Mouse (Mus musculus): ENCODE data around the gene Cdan1. TPM values are rescaled to one million over a fixed set of nuclear protein-coding genes. Genes with fewer than 3 reads are reported as not detected.

Cdan1 gene
- polyA plus RNA-seq, 1 experiment: 51.4 TPM

GRCm38 (mm10) chr2:120748041-120748440 is 101.9 kb downstream of the Cdan1 start:
- TF ChIP-seq CTCF (IDR thresholded peaks at IDR 0.05; ENCODE audit: control insufficient read depth, insufficient read depth, insufficient replicate concordance, low read depth, low read length) (no peak), POLR2A (IDR thresholded peaks at IDR 0.05; ENCODE audit: control insufficient read depth, low read depth, low read length) (no peak)
- H3K27ac ChIP-seq (ENCODE audit: control insufficient read depth, insufficient read depth, low read depth, low read length): no peak overlapping the region
- peaks cover 2% of the 10 kb centered on the region for H3K36me3 ChIP-seq (ENCODE audit: control insufficient read depth, insufficient read depth, low read length)
- no peaks in the 10 kb centered on the region for H3K27me3 ChIP-seq (ENCODE audit: control insufficient read depth, insufficient read depth, low read length)
- no peaks in the 10 kb centered on the region for H3K4me1 ChIP-seq (ENCODE audit: control insufficient read depth, insufficient read depth, low read length)
- no peak overlapping the region for H3K4me3 ChIP-seq (ENCODE audit: control insufficient read depth, low read depth, low read length)

GRCm38 (mm10) chr2:120745496-120745895 is 104.4 kb downstream of the Cdan1 start:
- no peaks in the 10 kb centered on the region; the same call in 1 of the 2 replicates for H3K4me1 ChIP-seq (ENCODE audit: control insufficient read depth, insufficient read depth, low read length)
- H3K27ac ChIP-seq (ENCODE audit: control insufficient read depth, insufficient read depth, low read depth, low read length): no peak overlapping the region
- TF ChIP-seq POLR2A (IDR thresholded peaks at IDR 0.05; ENCODE audit: control insufficient read depth, low read depth, low read length) (no peak), CTCF (IDR thresholded peaks at IDR 0.05; ENCODE audit: control insufficient read depth, insufficient read depth, insufficient replicate concordance, low read depth, low read length) (no peak)
- H3K36me3 ChIP-seq (ENCODE audit: control insufficient read depth, insufficient read depth, low read length): peaks cover 4% of the 10 kb centered on the region
- H3K4me3 ChIP-seq (ENCODE audit: control insufficient read depth, low read depth, low read length): no peak overlapping the region
- H3K27me3 ChIP-seq (ENCODE audit: control insufficient read depth, insufficient read depth, low read length): no peaks in the 10 kb centered on the region

- TF ChIP-seq POLR2A (IDR thresholded peaks at IDR 0.05; ENCODE audit: control insufficient read depth, low read depth, low read length) (no peak), CTCF (IDR thresholded peaks at IDR 0.05; ENCODE audit: control insufficient read depth, insufficient read depth, insufficient replicate concordance, low read depth, low read length) (no peak)
- H3K4me1 ChIP-seq (ENCODE audit: control insufficient read depth, insufficient read depth, low read length): peaks cover 10% of the 10 kb centered on the region
- peak overlapping the region; percentile 97 for H3K27ac ChIP-seq (ENCODE audit: control insufficient read depth, insufficient read depth, low read depth, low read length)
- H3K36me3 ChIP-seq (ENCODE audit: control insufficient read depth, insufficient read depth, low read length): no peaks in the 10 kb centered on the region; the same call in none of the 2 replicates
- H3K27me3 ChIP-seq (ENCODE audit: control insufficient read depth, insufficient read depth, low read length): no peaks in the 10 kb centered on the region
- H3K4me3 ChIP-seq (ENCODE audit: control insufficient read depth, low read depth, low read length): peak overlapping the region; percentile 91
Measured at GRCm38 (mm10) chr2:120731877-120732530, 117.9 kb downstream of the Cdan1 start.

DNA sequence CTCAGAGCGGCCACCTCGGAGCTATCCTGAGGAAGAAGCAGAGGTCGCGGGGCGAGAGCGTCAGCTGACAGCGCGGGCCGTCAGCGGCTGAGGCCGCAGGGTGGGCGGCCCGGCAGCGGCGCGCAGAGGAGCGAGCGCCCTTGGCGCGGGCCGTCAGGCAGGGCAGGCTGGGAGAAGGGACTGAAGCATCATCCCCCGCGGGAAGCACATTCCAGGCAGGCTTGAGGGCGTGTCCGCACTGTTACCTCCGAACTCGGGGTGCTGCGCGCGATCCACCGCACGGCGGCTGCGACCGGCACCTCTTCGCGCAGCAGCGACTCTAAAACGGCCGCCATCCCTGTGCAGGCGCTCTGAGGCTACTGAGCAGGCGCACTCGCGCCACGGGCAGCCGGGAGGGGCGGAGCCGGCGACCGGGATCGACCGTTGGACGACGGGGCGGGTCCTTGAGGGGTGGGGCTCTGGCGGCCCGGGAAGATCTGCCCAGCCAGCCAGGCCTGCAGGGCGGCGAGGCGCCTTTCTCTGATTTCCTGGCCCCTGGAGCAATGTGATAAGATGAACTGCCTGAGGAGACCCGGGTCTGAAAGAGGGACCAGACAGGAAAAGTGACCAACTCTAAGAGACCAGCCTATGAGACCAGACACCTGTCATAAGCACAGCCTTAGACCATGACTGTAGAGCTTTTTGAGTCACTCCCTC is 118.6 kb downstream of the Cdan1 start:
- no peaks in the 10 kb centered on the region; the same call in none of the 2 replicates for H3K36me3 ChIP-seq (ENCODE audit: control insufficient read depth, insufficient read depth, low read length)
- TF ChIP-seq POLR2A (IDR thresholded peaks at IDR 0.05; ENCODE audit: control insufficient read depth, low read depth, low read length): peak; percentile 93
- no peak for TF ChIP-seq CTCF (IDR thresholded peaks at IDR 0.05; ENCODE audit: control insufficient read depth, insufficient read depth, insufficient replicate concordance, low read depth, low read length)

GRCm38 (mm10) chr2:120730639-120731166 is 119.2 kb downstream of the Cdan1 start:
- no peaks in the 10 kb centered on the region for H3K27me3 ChIP-seq (ENCODE audit: control insufficient read depth, insufficient read depth, low read length)
- H3K36me3 ChIP-seq (ENCODE audit: control insufficient read depth, insufficient read depth, low read length): no peaks in the 10 kb centered on the region; the same call in none of the 2 replicates
- peaks cover 10% of the 10 kb centered on the region for H3K4me1 ChIP-seq (ENCODE audit: control insufficient read depth, insufficient read depth, low read length)
- TF ChIP-seq POLR2A (IDR thresholded peaks at IDR 0.05; ENCODE audit: control insufficient read depth, low read depth, low read length) (no peak), CTCF (IDR thresholded peaks at IDR 0.05; ENCODE audit: control insufficient read depth, insufficient read depth, insufficient replicate concordance, low read depth, low read length) (no peak)
- peak overlapping the region; percentile 93 for H3K27ac ChIP-seq (ENCODE audit: control insufficient read depth, insufficient read depth, low read depth, low read length)
- peak overlapping the region; percentile 91 for H3K4me3 ChIP-seq (ENCODE audit: control insufficient read depth, low read depth, low read length)

More for the DNA sequence above, 118.6 kb downstream of the Cdan1 start:
- Histone ChIP-seq H3K27ac (ENCODE audit: control insufficient read depth, insufficient read depth, low read depth, low read length) (peak overlapping the region; percentile 97), H3K4me1 (ENCODE audit: control insufficient read depth, insufficient read depth, low read length) (peaks cover 10% of the 10 kb centered on the region), H3K27me3 (ENCODE audit: control insufficient read depth, insufficient read depth, low read length) (no peaks in the 10 kb centered on the region), H3K4me3 (ENCODE audit: control insufficient read depth, low read depth, low read length) (peak overlapping the region; percentile 91)

- peak overlapping the region; percentile 91 for H3K4me3 ChIP-seq (ENCODE audit: control insufficient read depth, low read depth, low read length)
- TF ChIP-seq POLR2A (IDR thresholded peaks at IDR 0.05; ENCODE audit: control insufficient read depth, low read depth, low read length) (no peak), CTCF (IDR thresholded peaks at IDR 0.05; ENCODE audit: control insufficient read depth, insufficient read depth, insufficient replicate concordance, low read depth, low read length) (no peak)
- no peaks in the 10 kb centered on the region for H3K27me3 ChIP-seq (ENCODE audit: control insufficient read depth, insufficient read depth, low read length)
- H3K4me1 ChIP-seq (ENCODE audit: control insufficient read depth, insufficient read depth, low read length): peaks cover 10% of the 10 kb centered on the region
- peaks cover 1% of the 10 kb centered on the region for H3K36me3 ChIP-seq (ENCODE audit: control insufficient read depth, insufficient read depth, low read length)
- H3K27ac ChIP-seq (ENCODE audit: control insufficient read depth, insufficient read depth, low read depth, low read length): peak overlapping the region; percentile 93
Measured at GRCm38 (mm10) chr2:120729775-120730585, 119.9 kb downstream of the Cdan1 start.
